Mouse (Mus musculus): ENCODE results near the gene Ddost.

GRCm38 (mm10) chr4:138303011-138303410 lies 1.5 kb upstream of the Ddost start:
- TF ChIP-seq CTCF (IDR thresholded peaks at IDR 0.05; ENCODE audit: extremely low read depth, insufficient read length, insufficient replicate concordance, low read depth, low read length) = no peak
- no peak for TF ChIP-seq POLR2A (IDR thresholded peaks at IDR 0.05; ENCODE audit: low read depth, low read length)

All from small intestine, adult 2 months (tissue).